Mouse (Mus musculus) induced T-regulatory cell, adult 2 months (primary cell): Measurements from ENCODE around the gene Cfap97.
A peak's percentile ranks its signal among the peaks of the same experiment; 100 is the strongest.
"Not testable (repeated sequence)": the region's sequence is repeated elsewhere in the genome, so short reads cannot be mapped to it uniquely, and the experiment has no call there.

Experiments
- DNase-seq: peaks from one replicate; pipeline ENCODE4 v3.0.0-alpha.2; 2012; ENCODE audit warnings: low read depth

The Cfap97 gene

DNA sequence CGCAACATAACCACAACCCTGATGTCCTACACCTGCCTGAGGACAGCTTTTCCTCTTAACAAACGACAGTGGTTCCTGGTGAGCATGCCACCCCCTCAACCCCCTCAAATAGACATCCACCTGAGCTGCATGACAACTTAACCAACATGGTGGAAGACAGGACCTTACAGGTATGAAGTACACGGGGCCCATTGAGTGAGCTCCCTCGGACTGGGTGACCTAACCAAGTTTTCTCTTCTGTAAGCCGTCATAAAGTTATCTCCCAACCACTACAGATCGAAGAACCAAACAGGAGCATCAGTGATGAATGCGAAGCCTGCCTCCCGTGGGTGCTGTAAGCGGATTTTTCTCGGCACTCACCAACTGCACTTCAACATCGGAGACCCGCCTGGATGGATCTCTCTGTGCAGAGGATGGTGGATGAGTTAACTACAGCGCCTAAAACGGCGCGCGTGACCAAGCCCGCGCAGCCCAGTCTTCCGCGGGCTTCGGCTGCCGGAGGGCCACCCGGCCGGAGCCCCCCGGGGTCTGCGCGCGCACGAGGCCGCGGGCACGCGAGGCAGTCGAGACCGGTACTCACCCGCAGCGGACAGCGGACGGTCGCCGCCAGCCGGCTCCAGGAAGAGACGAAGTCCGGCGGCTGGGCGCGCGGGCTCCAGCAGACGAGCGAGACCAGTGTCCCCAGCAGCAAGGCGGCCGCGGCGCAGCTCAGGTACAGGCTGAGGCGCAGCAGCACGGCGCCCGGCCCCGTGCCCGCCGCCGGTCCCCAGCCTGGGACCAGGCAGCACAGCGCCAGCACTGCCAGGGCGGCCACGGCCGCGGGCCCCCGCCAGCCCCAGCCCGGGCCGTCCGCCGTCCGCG is at the start of gene Cfap97:
Cfap97 (plus strand) TSS at position 570 of the 861 bp plus-strand sequence.
- peak; percentile 63 for DNase-seq

DNA sequence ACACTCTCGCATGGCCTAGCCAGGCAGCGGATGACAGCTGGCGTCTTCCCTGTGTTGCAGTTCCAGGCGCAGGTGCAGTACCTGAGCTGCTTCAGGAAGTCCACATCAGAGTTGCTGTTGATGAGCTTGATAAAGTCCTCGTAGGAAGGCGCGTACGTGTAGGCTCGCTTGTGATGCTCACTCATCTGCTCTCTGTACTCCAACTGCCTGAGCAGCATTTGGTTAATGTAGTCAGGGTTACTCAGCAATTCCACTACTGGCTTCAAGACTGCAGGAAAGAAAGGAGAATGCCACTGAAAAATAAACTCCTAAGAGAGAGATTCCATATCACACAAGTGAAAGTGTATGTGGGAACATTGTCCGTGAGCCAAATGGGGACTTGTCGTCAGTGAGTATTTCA is 48.1 kb upstream of the Cfap97 start:
- no peak for DNase-seq

DNA sequence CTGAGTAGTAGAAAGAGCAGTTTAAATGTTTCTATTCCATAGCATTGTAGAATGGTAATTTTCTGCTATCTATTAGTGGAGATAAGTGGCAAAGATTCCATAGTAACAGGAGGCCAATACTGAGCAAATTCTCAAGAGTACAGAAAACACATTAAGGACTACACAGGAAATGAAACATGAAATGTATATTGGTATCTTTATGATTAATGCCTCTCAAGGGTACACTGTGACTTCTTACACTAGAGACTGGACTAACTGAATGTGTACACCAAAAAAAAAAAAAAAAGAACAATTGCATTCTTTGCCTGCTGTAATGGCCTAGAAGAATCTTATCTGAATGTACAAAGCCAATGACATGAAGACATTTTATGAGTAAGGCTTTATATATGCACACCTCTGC is 43.9 kb upstream of the Cfap97 start:
- no peak for DNase-seq

DNA sequence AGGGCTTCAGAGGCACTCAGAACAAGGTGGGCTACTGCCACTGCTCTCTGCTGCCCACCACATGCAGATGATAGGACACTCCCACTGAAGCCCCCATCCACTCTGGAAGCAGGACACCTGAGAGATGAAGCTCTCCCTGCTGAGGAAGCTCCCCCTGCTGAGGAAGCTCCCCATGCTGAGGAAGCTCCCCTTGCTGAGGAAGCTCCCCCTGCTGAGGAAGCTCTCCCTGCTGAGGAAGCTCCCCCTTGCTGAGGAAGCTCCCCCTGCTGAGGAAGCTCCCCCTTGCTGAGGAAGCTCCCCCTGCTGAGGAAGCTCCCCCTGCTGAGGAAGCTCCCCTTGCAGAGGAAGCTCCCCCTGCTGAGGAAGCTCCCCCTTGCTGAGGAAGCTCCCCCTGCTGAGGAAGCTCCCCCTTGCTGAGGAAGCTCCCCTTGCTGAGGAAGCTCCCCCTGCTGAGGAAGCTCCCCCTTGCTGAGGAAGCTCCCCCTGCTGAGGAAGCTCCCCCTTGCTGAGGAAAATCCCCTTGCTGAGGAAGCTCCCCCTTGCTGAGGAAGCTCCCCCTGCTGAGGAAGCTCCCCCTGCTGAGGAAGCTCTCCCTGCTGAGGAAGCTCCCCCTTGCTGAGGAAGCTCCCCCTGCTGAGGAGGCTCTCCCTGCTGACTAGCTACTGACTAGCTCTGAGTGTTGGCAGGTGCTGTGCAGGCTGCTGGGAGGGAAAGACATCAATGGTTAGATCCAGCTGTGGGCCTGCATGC is 38.0 kb upstream of the Cfap97 start:
- DNase-seq, result not testable (repeated sequence)

DNA sequence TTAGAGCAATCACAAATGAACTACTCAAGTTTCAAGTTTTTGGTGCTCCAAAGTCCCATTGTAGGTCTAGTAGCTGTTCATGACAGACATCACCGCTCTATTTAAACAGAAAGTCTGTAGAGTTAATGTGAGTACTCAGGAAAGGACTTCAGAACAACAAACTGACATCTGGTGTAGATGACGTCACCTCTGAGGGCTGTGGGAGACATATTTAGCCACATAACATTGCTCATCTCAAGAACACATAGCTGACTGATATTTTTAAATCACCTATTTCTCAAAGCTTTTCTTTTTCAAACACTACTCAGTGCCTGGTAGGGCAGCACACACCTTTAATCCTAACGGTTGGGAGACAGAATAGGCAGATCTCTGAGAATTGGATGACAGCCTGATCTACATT is 34.4 kb upstream of the Cfap97 start:
- no peak for DNase-seq

DNA sequence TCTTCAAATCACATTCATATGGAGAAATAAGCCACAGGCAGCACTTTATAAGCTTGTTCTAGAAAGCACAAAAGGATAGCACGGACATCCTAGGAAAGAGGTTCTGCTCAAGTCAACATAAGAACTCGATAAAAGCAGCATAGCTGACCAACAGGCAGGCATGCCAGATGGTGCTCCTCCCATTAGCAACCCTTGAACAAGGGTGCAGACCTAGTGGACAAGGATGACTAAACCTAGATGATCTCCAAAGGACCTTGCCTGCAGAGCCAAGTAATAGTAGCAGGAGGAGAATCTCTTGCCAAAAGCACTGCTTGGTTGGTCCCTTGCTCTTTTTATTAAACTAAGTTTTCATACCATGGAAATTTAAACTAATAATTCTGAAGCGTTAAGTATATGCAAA is 32.4 kb upstream of the Cfap97 start:
- DNase-seq, result no peak

DNA sequence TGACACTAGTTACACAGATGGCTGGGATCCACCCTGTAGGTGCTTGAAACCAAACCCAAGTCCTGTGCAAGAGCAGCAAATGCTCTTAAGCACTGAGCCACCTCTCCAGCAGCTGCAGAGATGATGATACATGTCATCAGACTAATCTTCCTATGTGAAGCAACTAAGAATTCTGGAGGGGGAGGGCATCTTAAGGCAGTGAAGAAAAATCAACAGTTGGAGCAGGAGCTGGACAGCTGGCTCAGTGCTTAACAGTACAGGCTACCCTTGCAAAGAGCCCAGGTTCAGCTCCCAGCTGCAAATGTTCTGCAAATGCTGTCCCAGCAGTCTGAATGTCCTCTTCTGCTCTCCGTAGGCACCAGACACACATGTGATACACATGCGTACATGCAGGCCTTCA is 29.1 kb upstream of the Cfap97 start:
- DNase-seq, result no peak

DNA sequence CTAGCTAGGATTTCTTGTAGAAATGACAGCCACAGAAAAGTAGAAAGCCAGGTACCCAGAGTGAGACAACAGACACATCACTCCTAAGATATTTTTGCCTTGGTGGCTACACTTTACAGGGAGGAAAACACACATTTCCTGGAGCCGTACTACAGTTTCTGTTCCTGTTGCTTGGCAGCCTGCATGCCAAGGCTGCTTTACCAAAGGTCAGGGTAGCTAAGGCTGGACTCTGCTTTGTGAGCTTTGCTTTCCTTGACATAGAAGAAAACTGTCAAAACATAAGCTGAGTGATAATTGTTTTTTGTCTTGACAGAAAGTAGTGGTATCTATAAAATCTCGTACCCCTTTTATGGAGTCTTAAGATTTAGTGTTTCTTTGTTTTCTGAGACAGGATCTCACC is 21.1 kb upstream of the Cfap97 start:
- no peak for DNase-seq

DNA sequence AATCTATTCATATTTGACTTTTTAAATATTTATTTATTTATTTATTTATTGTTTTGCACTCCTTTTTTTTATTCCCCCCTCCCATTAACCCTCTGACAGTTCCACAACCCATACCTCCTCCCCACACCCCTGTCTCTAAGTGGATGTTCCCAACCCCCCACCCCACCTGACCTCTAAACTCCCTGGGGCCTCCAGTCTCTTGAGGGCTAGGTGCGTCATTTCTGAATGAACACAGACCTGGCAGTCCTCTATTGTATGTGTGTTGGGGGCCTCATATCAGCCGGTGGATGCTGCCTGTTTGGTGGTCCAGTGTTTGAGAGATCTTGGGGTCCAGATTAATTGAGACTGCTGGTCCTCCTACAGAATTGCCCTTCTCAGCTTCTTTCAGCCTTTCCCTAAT is 16.0 kb upstream of the Cfap97 start:
- not testable (repeated sequence) for DNase-seq

DNA sequence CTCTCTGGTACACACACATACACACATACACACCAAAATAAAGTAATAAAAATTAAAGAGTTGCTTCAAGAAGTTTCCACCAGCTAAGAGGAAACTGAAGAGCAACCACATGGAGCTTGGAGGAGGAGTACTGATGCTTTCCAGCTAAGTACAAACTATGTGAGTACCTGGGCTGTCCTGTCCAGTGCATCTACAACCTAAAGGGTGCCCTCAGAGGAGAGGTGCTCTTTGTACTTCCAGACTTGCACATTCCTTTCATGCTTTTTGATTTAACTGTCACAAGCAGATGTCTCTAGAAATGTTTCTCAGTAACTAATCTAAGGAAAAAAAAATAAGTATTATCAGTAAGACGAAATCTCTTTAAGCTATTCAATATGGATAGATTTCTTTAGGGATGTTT is 14.2 kb upstream of the Cfap97 start:
- DNase-seq, result no peak

DNA sequence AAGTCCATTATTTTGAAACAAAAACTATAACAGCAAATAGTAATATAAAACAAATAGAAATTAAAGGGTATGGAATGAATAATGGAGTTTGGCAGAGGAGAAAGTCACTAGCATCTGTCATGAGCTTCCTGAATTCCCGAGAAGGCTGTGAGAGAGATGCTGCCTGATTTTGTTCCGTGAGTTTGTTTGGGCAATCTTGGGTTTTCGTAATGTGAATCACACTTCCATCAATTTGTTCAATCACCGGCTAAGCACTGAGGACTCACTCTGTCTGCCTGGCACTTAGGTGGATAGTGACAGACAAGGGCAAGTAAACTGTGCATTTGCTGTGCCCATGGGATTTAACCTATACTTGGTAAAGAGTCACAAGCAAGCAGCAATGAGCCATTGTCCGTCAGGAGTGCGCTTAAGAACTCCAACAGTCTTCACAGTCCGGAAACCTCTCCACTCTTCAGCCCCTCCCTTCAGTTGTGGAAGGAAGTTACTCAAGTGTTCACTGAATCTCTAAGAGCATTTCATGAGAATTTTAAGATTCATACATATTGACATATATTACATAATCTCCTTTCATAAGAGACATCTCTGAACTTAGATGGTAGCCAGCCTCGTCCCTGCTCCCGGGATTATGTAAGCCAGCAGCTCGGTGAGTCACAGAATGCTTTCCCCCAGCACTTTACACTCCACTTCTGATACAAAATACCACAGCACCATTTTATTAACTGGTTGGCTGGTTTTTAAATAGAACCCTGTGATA is 13.6 kb upstream of the Cfap97 start:
- no peak for DNase-seq

DNA sequence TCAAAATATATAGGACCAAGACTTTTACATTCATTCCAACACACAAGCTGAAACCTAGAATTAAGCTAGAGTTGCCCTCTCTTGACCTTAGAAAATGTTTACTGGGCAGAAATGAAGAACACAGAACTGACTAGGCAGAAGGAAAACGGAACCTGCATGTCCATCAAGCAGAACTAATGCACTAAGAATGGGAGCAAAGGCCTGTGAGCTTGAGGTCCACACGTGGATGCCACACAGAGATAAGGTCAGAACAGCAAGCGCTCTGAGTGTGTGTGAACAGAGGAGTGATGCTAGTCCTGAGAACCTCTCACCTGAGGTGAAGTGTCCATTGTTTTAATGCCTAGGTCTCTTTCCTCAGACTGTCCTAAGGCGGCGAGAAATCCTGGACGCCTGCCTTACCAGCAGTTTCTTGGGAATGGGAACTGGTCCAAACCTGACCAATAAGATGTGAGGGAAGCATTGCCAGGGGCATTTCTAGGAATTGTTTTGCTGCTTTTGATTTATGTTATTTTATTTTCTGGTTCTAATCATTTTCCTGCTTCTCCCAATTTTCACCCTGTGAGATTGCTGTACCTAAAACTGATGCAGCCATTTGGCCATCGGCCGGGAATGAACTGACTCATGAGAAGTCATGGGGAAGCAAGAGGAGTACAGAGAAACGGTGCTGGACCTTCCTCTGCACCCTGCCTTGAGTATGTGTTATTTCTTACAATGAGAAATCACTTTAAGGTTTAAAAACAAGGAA is 11.0 kb upstream of the Cfap97 start:
- DNase-seq, result no peak

DNA sequence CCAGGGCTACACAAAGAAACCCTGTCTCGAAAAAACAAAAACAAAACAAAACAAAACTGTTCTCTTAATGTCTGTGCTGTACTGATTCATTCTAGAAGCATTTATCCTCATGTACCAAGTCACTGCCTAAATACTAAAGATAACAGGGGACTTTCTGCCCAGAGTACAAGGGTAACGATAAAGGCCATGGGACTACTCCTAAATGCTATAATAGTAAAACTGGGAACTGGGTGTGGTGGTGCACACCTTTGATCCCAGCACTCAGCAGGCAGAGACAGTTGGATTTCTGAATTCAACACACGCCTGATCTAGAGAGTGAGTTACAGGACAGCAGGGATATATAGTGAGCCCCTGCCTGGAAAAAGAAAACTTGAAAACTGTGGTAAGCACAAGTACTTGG is 9.9 kb upstream of the Cfap97 start:
- no peak for DNase-seq

DNA sequence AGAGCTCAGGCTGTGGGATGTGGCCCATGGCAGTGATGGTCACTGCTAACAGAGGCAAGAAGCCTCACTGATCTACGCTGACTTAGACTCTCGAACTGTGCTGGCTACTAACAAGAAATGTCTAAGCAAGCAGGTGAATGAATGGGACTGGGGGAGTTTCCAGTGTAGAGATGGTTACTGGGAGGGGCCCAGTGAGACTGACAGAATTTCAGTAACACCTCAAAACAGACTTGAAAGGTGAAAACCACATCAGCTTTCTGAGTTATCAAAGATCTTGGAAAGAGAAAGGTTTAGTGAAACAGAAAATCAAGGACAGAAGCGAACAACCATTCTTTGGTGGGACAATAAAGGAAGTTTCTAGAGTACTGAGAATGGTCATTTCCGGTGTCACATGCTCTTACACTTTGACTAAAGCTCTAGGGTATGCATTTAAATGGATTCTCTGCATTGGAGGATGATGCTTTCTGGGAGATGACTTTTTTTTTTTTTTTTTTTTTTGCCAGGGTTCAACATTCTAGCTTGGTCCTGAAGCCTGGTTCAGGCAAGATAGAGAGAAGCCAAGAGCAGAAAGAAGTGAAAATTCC is 9.0 kb upstream of the Cfap97 start:
- DNase-seq, result peak; percentile 69

DNA sequence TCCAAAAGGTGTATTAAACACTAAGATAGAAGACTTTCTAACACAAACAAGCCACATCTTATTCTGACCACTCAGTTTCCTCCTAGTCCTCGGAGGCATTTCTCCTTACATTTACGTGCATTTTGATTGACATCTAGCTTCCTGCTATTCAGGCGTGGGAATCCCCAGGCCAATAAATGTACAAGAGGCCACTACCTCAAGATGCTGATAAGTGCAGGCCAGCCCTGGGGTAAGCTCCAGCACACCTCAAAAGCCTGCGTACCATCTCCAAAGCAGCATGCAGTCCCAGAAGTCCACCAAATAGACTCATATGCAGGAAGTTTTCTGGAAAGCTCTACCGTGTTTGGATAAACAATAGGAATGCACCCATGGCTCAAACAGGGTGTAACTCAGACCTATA is 8.1 kb upstream of the Cfap97 start:
- peak; percentile 43 for DNase-seq

DNA sequence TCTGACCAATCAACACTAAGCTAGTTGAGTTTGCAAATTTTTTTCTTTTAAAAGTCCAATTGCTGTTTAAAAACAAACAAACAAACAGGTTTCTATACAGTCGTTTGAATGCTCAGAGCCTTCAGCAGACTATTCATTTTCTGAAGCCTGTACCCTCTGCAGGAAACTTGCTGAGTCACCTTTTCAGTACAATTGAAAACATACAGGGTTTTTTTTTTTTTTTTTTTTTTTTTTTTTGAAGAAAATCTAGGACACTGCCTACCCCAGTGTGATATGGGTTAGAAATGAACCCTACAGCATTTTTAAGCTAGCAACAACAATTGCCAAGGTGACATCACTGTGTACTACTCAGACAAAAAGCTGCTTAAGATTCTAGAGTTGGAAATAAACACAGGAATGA is 7.6 kb upstream of the Cfap97 start:
- peak; percentile 34 for DNase-seq

DNA sequence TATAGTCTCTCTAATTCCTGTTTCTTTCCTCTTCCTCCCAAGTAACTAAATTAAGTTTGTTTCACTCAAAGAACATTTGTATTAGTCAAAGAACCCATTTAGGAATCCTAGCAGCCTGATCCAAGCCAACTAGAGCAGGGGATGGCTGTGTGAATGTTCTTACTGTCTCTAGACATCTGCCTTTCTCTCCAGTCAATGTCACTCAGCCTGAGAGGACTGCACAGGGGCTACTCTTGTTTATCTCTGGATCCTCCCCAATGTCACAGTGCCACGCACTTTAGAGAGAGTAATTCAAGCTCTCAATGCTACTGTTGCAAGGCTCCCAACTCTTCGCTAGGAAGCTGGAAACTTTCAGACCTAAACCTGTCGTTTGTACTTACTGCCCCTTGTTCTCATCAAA is 5.4 kb upstream of the Cfap97 start:
- DNase-seq, result no peak

DNA sequence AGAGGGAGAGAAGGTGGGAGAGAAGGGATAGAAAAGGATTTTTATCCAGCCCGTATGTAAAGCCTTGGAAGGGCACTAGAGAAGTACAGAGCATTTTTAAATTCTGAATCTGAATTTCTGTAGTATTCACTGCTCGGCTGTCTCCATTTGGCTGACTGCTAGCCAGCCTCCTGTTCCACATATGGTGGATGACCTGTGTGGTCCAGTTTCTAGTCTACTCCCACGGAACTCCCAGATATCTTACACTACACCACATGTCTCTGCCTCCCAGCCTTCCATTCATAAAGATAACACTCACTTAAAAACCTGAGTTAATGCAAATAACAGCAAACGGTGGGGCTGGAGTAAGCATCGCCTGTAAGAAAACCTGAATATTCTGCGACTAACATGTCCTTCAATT is 2.3 kb upstream of the Cfap97 start:
- DNase-seq, result no peak

DNA sequence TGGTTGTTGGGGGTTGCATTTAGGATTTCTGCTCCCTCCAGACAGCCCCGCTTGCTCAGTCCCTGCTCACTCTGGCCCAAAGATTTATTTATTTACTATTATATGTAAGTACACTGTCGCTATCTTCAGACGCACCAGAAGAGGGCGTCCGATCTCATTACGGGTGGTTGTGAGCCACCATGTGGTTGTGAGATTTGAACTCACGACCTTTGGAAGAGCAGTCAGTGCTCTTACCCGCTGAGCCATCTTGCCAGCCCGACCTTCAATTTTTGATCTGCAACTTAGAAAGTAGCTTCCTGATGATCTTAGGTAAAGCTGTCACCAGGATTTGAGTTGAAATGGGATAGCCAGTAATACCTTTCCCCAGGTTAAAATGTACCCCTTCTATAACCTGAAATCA is 1.8 kb upstream of the Cfap97 start:
- peak; percentile 44 for DNase-seq

DNA sequence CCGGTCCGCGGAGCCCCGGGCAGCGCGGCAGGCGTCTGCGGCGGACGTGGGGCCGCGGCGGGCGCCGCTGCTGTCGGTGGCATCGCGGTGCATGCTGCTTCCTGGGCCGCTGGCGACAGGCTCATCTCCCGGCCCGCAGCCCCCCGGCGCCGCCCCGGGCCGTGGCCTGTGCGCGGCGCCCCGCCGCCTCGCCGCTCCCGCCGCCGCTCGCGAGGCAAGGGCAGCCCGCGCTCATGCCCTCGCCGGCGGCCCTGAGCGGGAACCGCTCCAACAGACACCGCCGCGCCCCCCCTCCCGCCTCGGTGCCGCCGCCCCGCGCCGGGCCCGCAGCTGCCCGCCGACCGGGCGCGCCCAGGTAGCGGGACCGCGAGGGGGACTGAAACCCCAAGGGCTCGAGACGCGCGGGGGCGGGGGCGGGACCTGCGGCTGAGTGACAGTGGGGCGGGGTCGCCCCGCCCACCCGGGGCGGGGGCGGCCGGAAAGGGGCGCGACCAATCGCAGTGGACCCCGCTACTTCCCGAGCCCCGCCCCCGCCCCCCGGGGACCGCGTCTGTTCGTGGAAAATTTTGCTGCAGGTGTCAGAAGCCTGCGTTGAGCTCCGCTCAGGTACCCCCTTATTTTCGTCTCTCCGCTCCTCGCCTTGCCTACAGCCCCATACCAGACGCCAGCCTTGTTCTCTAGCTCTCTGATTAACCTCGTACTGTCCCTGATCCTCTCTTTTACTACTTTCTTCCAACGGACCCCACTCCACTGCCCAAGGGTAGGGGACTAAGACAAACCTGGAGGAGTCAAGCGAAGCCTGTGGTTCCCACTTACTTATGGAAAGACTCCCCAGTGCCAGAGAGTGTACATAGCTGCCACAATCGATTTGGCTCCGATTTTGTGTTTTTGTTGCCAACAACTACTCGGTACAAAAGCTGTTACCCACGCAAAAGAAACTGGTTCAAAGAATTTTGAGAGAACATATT is 777 bp downstream of the Cfap97 start, which contains the start of gene Snx25:
Snx25 (minus strand) TSS at position 96 of the 968 bp plus-strand sequence.
- peak; percentile 95 for DNase-seq
